Mouse (Mus musculus) heart, postnatal 0 days (tissue): ENCODE data around the gene Mgp.

Source experiments
- CTCF ChIP-seq: IDR thresholded peaks from 2 replicates; pipeline ENCODE4 v1.5.1; 2016; ENCODE audit warnings: antibody characterized with exemption, control low read depth, low read depth
- EP300 ChIP-seq: IDR thresholded peaks from 2 replicates; pipeline ENCODE4 v1.6.1; 2016; ENCODE audit warnings: antibody characterized with exemption, low read depth

DNA sequence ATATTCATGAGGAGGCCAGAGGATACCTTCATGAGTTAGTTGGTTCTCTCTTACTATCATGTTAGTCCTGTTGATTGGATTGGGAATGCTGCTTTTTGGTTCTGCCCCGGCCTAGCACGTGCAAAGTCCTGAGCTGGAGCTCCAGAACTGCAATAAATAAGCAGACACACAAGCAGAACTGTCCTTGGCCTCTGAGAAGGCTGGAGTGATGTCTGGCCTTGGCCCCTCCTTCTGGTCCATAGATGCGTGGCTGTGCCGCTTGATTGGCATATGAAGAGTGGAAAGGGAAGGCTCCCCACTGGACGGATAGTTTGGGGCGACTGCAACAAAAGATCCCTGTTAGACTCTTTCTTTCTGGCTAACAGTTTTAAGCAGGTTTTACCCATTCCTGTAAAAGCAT, 13.4 kb upstream of the Mgp start:
- TF ChIP-seq CTCF: no peak
- TF ChIP-seq EP300: no peak
